Mouse (Mus musculus): Measurements from ENCODE around the gene Dlgap1.

The Dlgap1 gene

GRCm38 (mm10) chr17:70643211-70643610, 674.3 kb downstream of the Dlgap1 start:
- DNase-seq, result no peak

- no peak for DNase-seq
These were observed 677.8 kb downstream of the Dlgap1 start for GRCm38 (mm10) chr17:70646641-70647040.

- no peak for DNase-seq
These were observed 692.5 kb downstream of the Dlgap1 start for GRCm38 (mm10) chr17:70661382-70661781.

GRCm38 (mm10) chr17:70663992-70664391, 695.1 kb downstream of the Dlgap1 start:
- no peak for DNase-seq

GRCm38 (mm10) chr17:70664484-70665040, 695.7 kb downstream of the Dlgap1 start:
- DNase-seq, result no peak

GRCm38 (mm10) chr17:70673985-70674384, 705.1 kb downstream of the Dlgap1 start:
- DNase-seq, result no peak

- no peak for DNase-seq
These were observed 707.6 kb downstream of the Dlgap1 start for GRCm38 (mm10) chr17:70676522-70676921.

GRCm38 (mm10) chr17:70683561-70684167, 714.8 kb downstream of the Dlgap1 start:
- DNase-seq, result peak; percentile 83

GRCm38 (mm10) chr17:70690174-70690573, 721.3 kb downstream of the Dlgap1 start:
- no peak for DNase-seq

GRCm38 (mm10) chr17:70690598-70690997, 721.7 kb downstream of the Dlgap1 start:
- no peak for DNase-seq

GRCm38 (mm10) chr17:70706976-70707818, 738.3 kb downstream of the Dlgap1 start:
- peak; percentile 85 for DNase-seq

GRCm38 (mm10) chr17:70707819-70708140, 738.9 kb downstream of the Dlgap1 start:
- no peak for DNase-seq

GRCm38 (mm10) chr17:70709545-70709944, 740.7 kb downstream of the Dlgap1 start:
- DNase-seq, result no peak

- no peak for DNase-seq
These were observed 744.6 kb downstream of the Dlgap1 start for GRCm38 (mm10) chr17:70713470-70713869.

GRCm38 (mm10) chr17:70719684-70720324, 750.9 kb downstream of the Dlgap1 start:
- DNase-seq, result no peak

GRCm38 (mm10) chr17:70720766-70721165, 751.9 kb downstream of the Dlgap1 start:
- DNase-seq, result peak; percentile 9

- DNase-seq, result no peak
These were observed 753.3 kb downstream of the Dlgap1 start for GRCm38 (mm10) chr17:70722146-70722545.

GRCm38 (mm10) chr17:70728719-70729281, 759.9 kb downstream of the Dlgap1 start:
- DNase-seq, result peak; percentile 72

- DNase-seq, result no peak
These were observed 765.9 kb downstream of the Dlgap1 start for GRCm38 (mm10) chr17:70734728-70735127.

- no peak for DNase-seq
These were observed 766.5 kb downstream of the Dlgap1 start for GRCm38 (mm10) chr17:70735396-70735795.

- DNase-seq, result peak; percentile 78
These were observed 768.6 kb downstream of the Dlgap1 start for GRCm38 (mm10) chr17:70737424-70737823.

- DNase-seq, result peak; percentile 93
These were observed 769.4 kb downstream of the Dlgap1 start for GRCm38 (mm10) chr17:70738168-70738854.

- DNase-seq, result no peak
These were observed 770.5 kb downstream of the Dlgap1 start for GRCm38 (mm10) chr17:70739346-70739745.
